Mouse (Mus musculus) stomach, embryonic 16.5 days (tissue): ENCODE measurements around the gene Adprhl1. TPM values are rescaled to one million over a fixed set of nuclear protein-coding genes. Genes with fewer than 3 reads are reported as not detected.

ENCODE experiments used
- ATAC-seq: fragments of 200-750 bp; cut with Nextera tagmentation; 2 replicates; pipeline ENCODE4 v1.8.0; 2017; ENCODE audit warnings: moderate number of reproducible peaks, moderate TSS enrichment; ENCODE audit not compliant: insufficient read depth, low FRiP score
- H3K27ac ChIP-seq: fragments of 300-500 bp; sonication (generic); 2 replicates; pipeline ENCODE4 v1.5.1; 2014; ENCODE audit warnings: low read length
- H3K27me3 ChIP-seq: fragments of 300-500 bp; sonication (generic); 2 replicates; pipeline ENCODE4 v1.6.1; 2014; ENCODE audit warnings: low read length, control low read depth, mixed read lengths; ENCODE audit not compliant: control insufficient read depth, insufficient read depth
- H3K36me3 ChIP-seq: fragments of 300-500 bp; sonication (generic); 2 replicates; pipeline ENCODE4 v1.6.1; 2014; ENCODE audit warnings: low read length; ENCODE audit not compliant: control insufficient read depth, insufficient read depth
- H3K4me1 ChIP-seq: fragments of 300-500 bp; sonication (generic); 2 replicates; pipeline ENCODE4 v1.6.1; 2014; ENCODE audit warnings: low read length, control low read depth, mixed read lengths; ENCODE audit not compliant: control insufficient read depth, insufficient read depth
- H3K4me2 ChIP-seq: fragments of 300-500 bp; sonication (generic); 2 replicates; pipeline ENCODE4 v1.6.1; 2014; ENCODE audit warnings: low read depth, low read length, mixed read lengths
- H3K4me3 ChIP-seq: fragments of 300-500 bp; sonication (generic); replicated peaks from 2 replicates; pipeline ENCODE4 v1.5.1; 2014; ENCODE audit warnings: mild to moderate bottlenecking, low read length
- H3K9ac ChIP-seq: fragments of 300-500 bp; sonication (generic); 2 replicates; pipeline ENCODE4 v1.6.1; 2014; ENCODE audit warnings: low read length
- H3K9me3 ChIP-seq: fragments of 300-500 bp; sonication (generic); replicated peaks from 2 replicates; pipeline ENCODE4 v1.6.1; 2016; ENCODE audit warnings: low read length, control low read depth; ENCODE audit not compliant: control insufficient read depth
- WGBS: fragments of 180-500 bp; shearing (Covaris S2); extraction: QIAGEN DNeasy Blood & Tissue Kit; methylation state at CpG from one replicate; pipeline ENCODE4 v1.1.7; 2014; 5-methylcytosine and 5-hydroxymethylcytosine counted together
- polyA plus RNA-seq: library from polyadenylated mRNA; unstranded; fragments of >200 nt; fragmentation: Nextera tagmentation; extraction: Ambion mirVana; gene quantifications from 2 replicates; pipeline ENCODE4 v1.2.1, GENCODE M21; 2015

Gene Adprhl1
- polyA plus RNA-seq, 1 experiment from 2014 or later, result 4.2 TPM

GRCm38 (mm10) chr8:13194818-13195217 is 59.1 kb downstream of the Adprhl1 start:
- no peak overlapping the region for H3K4me3 ChIP-seq
- 50% methylated on average over 10 of the region's 10 CpGs for WGBS
- H3K9me3 ChIP-seq, result no peaks in the 10 kb centered on the region
- no peaks in the 10 kb centered on the region for H3K36me3 ChIP-seq
- H3K4me2 ChIP-seq, result no peak overlapping the region
- no peak overlapping the region for H3K9ac ChIP-seq
- no peak for ATAC-seq
- H3K27ac ChIP-seq, result no peak overlapping the region
- no peaks in the 10 kb centered on the region; the same call in 1 of the 2 replicates for H3K27me3 ChIP-seq
- H3K4me1 ChIP-seq, result peaks cover 4% of the 10 kb centered on the region; the same call in 1 of the 2 replicates

GRCm38 (mm10) chr8:13190235-13190634 is 63.7 kb downstream of the Adprhl1 start:
- WGBS, result 85% methylated on average over 8 of the region's 8 CpGs
- Histone ChIP-seq H3K4me1 (no peaks in the 10 kb centered on the region), H3K27ac (no peak overlapping the region), H3K9me3 (no peaks in the 10 kb centered on the region), H3K27me3 (no peaks in the 10 kb centered on the region), H3K36me3 (no peaks in the 10 kb centered on the region), H3K9ac (no peak overlapping the region), H3K4me2 (no peak overlapping the region), H3K4me3 (no peak overlapping the region)
- ATAC-seq, result no peak

GRCm38 (mm10) chr8:13188857-13189256 is 65.1 kb downstream of the Adprhl1 start:
- Histone ChIP-seq H3K9me3 (no peaks in the 10 kb centered on the region), H3K27ac (no peak overlapping the region), H3K4me3 (no peak overlapping the region), H3K27me3 (no peaks in the 10 kb centered on the region), H3K4me1 (no peaks in the 10 kb centered on the region), H3K9ac (no peak overlapping the region), H3K36me3 (no peaks in the 10 kb centered on the region), H3K4me2 (no peak overlapping the region)
- no peak for ATAC-seq
- WGBS, result 82% methylated on average over 1 of the region's 1 CpGs

GRCm38 (mm10) chr8:13188052-13188555 is 65.9 kb downstream of the Adprhl1 start:
- no peaks in the 10 kb centered on the region for H3K9me3 ChIP-seq
- H3K27me3 ChIP-seq, result no peaks in the 10 kb centered on the region
- H3K4me2 ChIP-seq, result no peak overlapping the region
- H3K4me1 ChIP-seq, result no peaks in the 10 kb centered on the region
- no peaks in the 10 kb centered on the region for H3K36me3 ChIP-seq
- no peak overlapping the region for H3K27ac ChIP-seq
- 88% methylated on average over 13 of the region's 13 CpGs for WGBS
- H3K9ac ChIP-seq, result no peak overlapping the region
- no peak overlapping the region for H3K4me3 ChIP-seq
- no peak for ATAC-seq

GRCm38 (mm10) chr8:13187638-13188037 is 66.3 kb downstream of the Adprhl1 start:
- no peaks in the 10 kb centered on the region for H3K9me3 ChIP-seq
- WGBS, result 73% methylated on average over 7 of the region's 7 CpGs
- no peak overlapping the region for H3K4me2 ChIP-seq
- H3K4me3 ChIP-seq, result no peak overlapping the region
- H3K27ac ChIP-seq, result no peak overlapping the region
- H3K36me3 ChIP-seq, result no peaks in the 10 kb centered on the region
- H3K9ac ChIP-seq, result no peak overlapping the region
- H3K27me3 ChIP-seq, result no peaks in the 10 kb centered on the region
- H3K4me1 ChIP-seq, result no peaks in the 10 kb centered on the region
- ATAC-seq, result no peak

GRCm38 (mm10) chr8:13187229-13187628 is 66.7 kb downstream of the Adprhl1 start:
- no peaks in the 10 kb centered on the region for H3K27me3 ChIP-seq
- no peak overlapping the region for H3K4me2 ChIP-seq
- H3K9me3 ChIP-seq, result no peaks in the 10 kb centered on the region
- H3K27ac ChIP-seq, result no peak overlapping the region
- no peaks in the 10 kb centered on the region for H3K36me3 ChIP-seq
- H3K9ac ChIP-seq, result no peak overlapping the region
- WGBS, result 79% methylated on average over 9 of the region's 9 CpGs
- ATAC-seq, result no peak
- no peak overlapping the region for H3K4me3 ChIP-seq
- no peaks in the 10 kb centered on the region for H3K4me1 ChIP-seq

GRCm38 (mm10) chr8:13186819-13187218 is 67.1 kb downstream of the Adprhl1 start:
- ATAC-seq, result no peak
- WGBS, result 84% methylated on average over 8 of the region's 8 CpGs
- no peaks in the 10 kb centered on the region for H3K36me3 ChIP-seq

GRCm38 (mm10) chr8:13181691-13181976 is 72.3 kb downstream of the Adprhl1 start:
- no peak overlapping the region for H3K27ac ChIP-seq
- H3K4me2 ChIP-seq, result no peak overlapping the region
- H3K9me3 ChIP-seq, result no peaks in the 10 kb centered on the region
- no peak overlapping the region for H3K9ac ChIP-seq
- ATAC-seq, result no peak
- no peaks in the 10 kb centered on the region for H3K4me1 ChIP-seq
- H3K4me3 ChIP-seq, result no peak overlapping the region
- 46% methylated on average over 2 of the region's 2 CpGs for WGBS
- H3K36me3 ChIP-seq, result no peaks in the 10 kb centered on the region
- H3K27me3 ChIP-seq, result no peaks in the 10 kb centered on the region

More at GRCm38 (mm10) chr8:13186819-13187218, 67.1 kb downstream of the Adprhl1 start:
- no peaks in the 10 kb centered on the region for H3K9me3 ChIP-seq
- no peak overlapping the region for H3K27ac ChIP-seq
- no peaks in the 10 kb centered on the region for H3K4me1 ChIP-seq
- no peak overlapping the region for H3K4me2 ChIP-seq
- no peak overlapping the region for H3K4me3 ChIP-seq
- H3K9ac ChIP-seq, result no peak overlapping the region
- no peaks in the 10 kb centered on the region for H3K27me3 ChIP-seq

GRCm38 (mm10) chr8:13180911-13181690 is 72.9 kb downstream of the Adprhl1 start:
- 73% methylated on average over 18 of the region's 18 CpGs for WGBS
- Histone ChIP-seq H3K4me3 (no peak overlapping the region), H3K4me1 (no peaks in the 10 kb centered on the region), H3K9ac (peak overlapping the region; percentile 35; the same call in 1 of the 2 replicates), H3K4me2 (no peak overlapping the region), H3K9me3 (no peaks in the 10 kb centered on the region), H3K36me3 (no peaks in the 10 kb centered on the region), H3K27ac (no peak overlapping the region), H3K27me3 (no peaks in the 10 kb centered on the region)
- ATAC-seq, result no peak
